Mouse (Mus musculus): ENCODE results near the gene Pbx1.

DNA sequence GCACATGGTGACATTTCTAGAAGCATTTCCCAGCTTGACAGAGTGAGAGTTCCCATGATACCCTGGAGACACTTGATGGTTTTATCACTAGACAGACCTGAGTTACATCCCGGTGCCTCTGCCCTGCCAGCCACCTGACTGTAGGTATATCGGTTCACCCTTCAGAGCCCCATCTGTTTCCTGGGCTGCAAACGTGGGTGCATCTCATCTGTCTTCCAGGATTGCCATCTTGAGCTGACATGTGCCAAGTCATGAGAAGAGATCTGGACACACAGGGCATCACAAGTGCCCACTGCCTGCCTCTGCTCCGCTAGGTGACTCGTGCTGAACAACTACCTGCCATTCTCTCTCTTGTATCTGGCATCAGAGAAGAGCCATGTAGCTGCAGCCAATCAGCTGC, 196.0 kb downstream of the Pbx1 start:
- TF ChIP-seq CTCF (conservative IDR thresholded peaks at IDR 0.05; ENCODE audit: low read length) (no peak), POU5F1 (IDR thresholded peaks at IDR 0.05; ENCODE audit: borderline replicate concordance, low read length) (no peak), NANOG (IDR thresholded peaks at IDR 0.05; ENCODE audit: borderline replicate concordance, low read length) (no peak)
